Mouse (Mus musculus) liver, embryonic 14.5 days (tissue): ENCODE results near the gene Fbxo47. TPM values are rescaled to one million over a fixed set of nuclear protein-coding genes. Genes with fewer than 3 reads are reported as not detected.

ENCODE experiments used
- ATAC-seq: fragments of 200-750 bp; cut with Nextera tagmentation; 2 replicates; pipeline ENCODE4 v1.8.0; 2017; ENCODE audit warnings: moderate number of reproducible peaks, mild to moderate bottlenecking, moderate library complexity; ENCODE audit not compliant: insufficient read depth
- DNase-seq, 3 experiments: peaks; one replicate each; pipeline ENCODE4 v3.0.0-alpha.2; 2012 to 2013; ENCODE audit warnings: low read depth in 3 of 3, low spot score in 3 of 3
- H3K27ac ChIP-seq: fragments of 300-500 bp; sonication (generic); 2 replicates; pipeline ENCODE4 v1.5.1; 2014; ENCODE audit warnings: moderate library complexity, mild to moderate bottlenecking, control low read depth, inconsistent platforms
- H3K27me3 ChIP-seq: fragments of 300-500 bp; sonication (generic); 2 replicates; pipeline ENCODE4 v1.6.1; 2014; ENCODE audit warnings: mild to moderate bottlenecking, low read length, moderate library complexity; ENCODE audit not compliant: control insufficient read depth, insufficient read depth
- H3K36me3 ChIP-seq: fragments of 300-500 bp; sonication (generic); replicated peaks from 2 replicates; pipeline ENCODE4 v1.6.1; 2014; ENCODE audit warnings: low read depth; ENCODE audit not compliant: control insufficient read depth, insufficient read depth
- H3K4me1 ChIP-seq, 2 experiments: fragments of 200-500 bp in 1 of 2; fragments of 300-500 bp in 1 of 2; sonication (generic) in 1 of 2; replicated peaks; 2 replicates each; pipeline ENCODE4 v1.6.1; 2012 to 2014; ENCODE audit warnings: antibody characterized with exemption in 1 of 2, inconsistent platforms in 1 of 2, low read length in 1 of 2; ENCODE audit not compliant: control insufficient read depth in 2 of 2, insufficient read depth in 2 of 2
- H3K4me2 ChIP-seq: fragments of 300-500 bp; sonication (generic); 2 replicates; pipeline ENCODE4 v1.6.1; 2014; ENCODE audit warnings: low read depth, mild to moderate bottlenecking, control low read depth, moderate library complexity
- H3K4me3 ChIP-seq, 2 experiments: fragments of 200-500 bp in 1 of 2; fragments of 300-500 bp in 1 of 2; sonication (generic) in 1 of 2; 2 replicates each; pipeline ENCODE4 v1.5.1; 2012 to 2014; ENCODE audit warnings: low read depth in 2 of 2, low read length in 2 of 2, mild to moderate bottlenecking in 2 of 2, control low read depth in 1 of 2, inconsistent platforms in 1 of 2, moderate library complexity in 1 of 2; ENCODE audit not compliant: insufficient read depth in 1 of 2
- H3K9ac ChIP-seq: fragments of 300-500 bp; sonication (generic); replicated peaks from 2 replicates; pipeline ENCODE4 v1.6.1; 2014; ENCODE audit warnings: mild to moderate bottlenecking, control low read depth, moderate library complexity
- H3K9me3 ChIP-seq: fragments of 300-500 bp; sonication (generic); 2 replicates; pipeline ENCODE4 v1.6.1; 2016; ENCODE audit warnings: low read length, mixed read lengths; ENCODE audit not compliant: control insufficient read depth
- CTCF ChIP-seq: IDR thresholded peaks from 2 replicates; pipeline ENCODE4 v1.5.1; 2016; ENCODE audit warnings: antibody characterized with exemption, low read depth, control low read depth
- EP300 ChIP-seq: IDR thresholded peaks from 2 replicates; pipeline ENCODE4 v1.6.1; 2016; ENCODE audit warnings: antibody characterized with exemption, low read depth
- WGBS: fragments of 180-500 bp; shearing (Covaris S2); extraction: QIAGEN DNeasy Blood & Tissue Kit; methylation state at CpG from one replicate; pipeline ENCODE4 v1.1.7; 2014; ENCODE audit not compliant: insufficient replicate concordance; 5-methylcytosine and 5-hydroxymethylcytosine counted together
- polyA plus RNA-seq, 2 experiments: library from polyadenylated mRNA; depleted of rRNA in 1 of 2; stranded (reverse) in 1 of 2; unstranded in 1 of 2; fragments of >200 nt; fragmentation: Nextera tagmentation in 1 of 2; extraction: Ambion mirVana in 1 of 2; gene quantifications; 2 replicates each; pipeline versions ENCODE4 v1.2.1 to v1.2.3; 2012 to 2014

Fbxo47 gene
- polyA plus RNA-seq, 2 experiments, result 0.30 to 0.51 TPM

DNA sequence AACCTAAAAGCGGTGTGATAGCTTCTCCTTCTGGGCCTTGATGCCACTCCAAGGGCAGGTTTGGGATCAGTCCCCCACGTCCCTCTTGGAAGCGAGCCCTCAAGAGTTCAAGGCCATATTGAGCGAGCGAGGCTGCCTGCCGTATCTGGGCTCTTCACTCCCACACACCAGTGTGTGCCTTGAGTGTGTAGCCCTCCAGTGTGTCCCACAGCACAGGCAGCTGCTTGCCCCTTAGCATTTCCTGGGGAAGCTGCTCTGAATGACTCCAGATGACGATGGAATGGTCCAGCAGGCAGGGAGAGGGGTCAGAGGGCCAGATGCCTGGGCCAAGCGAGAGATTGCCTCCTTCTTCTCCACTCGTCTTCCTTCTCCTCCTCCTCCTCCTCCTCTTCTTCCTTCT, 67.0 kb downstream of the Fbxo47 start:
- Histone ChIP-seq H3K27ac (no peak overlapping the region), H3K4me2 (no peak overlapping the region), H3K9me3 (no peaks in the 10 kb centered on the region), H3K27me3 (no peaks in the 10 kb centered on the region), H3K4me3 (no peak overlapping the region), H3K9ac (no peak overlapping the region), H3K4me1 (peaks cover 11 to 36% of the 10 kb centered on the region in 2 experiments), H3K36me3 (no peaks in the 10 kb centered on the region)
- 68% methylated on average over 9 of the region's 9 CpGs for WGBS
- no peak for ATAC-seq
- no peak for TF ChIP-seq CTCF
- TF ChIP-seq EP300, result no peak
- DNase-seq, result no peak

DNA sequence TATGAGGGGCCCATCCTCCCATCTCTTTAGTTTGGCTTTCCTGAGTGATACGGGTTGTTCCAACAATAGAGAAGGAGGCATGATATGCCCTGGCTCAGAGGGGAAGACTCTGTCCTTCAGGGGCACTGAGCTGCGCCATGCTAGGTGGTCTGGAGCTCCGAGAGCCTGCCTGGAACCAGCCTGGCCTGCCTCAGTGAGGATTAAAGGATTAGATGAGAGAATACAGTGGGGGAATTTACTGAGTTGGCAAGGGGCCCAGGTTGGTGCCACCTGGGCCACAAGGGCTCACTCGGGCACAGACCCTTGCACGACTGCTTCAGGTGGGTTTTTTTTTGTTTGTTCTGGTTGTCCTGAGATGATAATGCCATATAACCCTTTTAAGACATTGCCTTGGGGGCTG, 67.8 kb downstream of the Fbxo47 start:
- DNase-seq (no peak), ATAC-seq (no peak)
- Histone ChIP-seq H3K9ac (no peak overlapping the region), H3K4me3 (no peak overlapping the region), H3K9me3 (no peaks in the 10 kb centered on the region), H3K27ac (no peak overlapping the region), H3K4me1 (peaks cover 11 to 28% of the 10 kb centered on the region in 2 experiments), H3K27me3 (no peaks in the 10 kb centered on the region), H3K36me3 (no peaks in the 10 kb centered on the region), H3K4me2 (no peak overlapping the region)
- WGBS, result 76% methylated on average over 5 of the region's 5 CpGs
- TF ChIP-seq EP300 (no peak), CTCF (no peak)

DNA sequence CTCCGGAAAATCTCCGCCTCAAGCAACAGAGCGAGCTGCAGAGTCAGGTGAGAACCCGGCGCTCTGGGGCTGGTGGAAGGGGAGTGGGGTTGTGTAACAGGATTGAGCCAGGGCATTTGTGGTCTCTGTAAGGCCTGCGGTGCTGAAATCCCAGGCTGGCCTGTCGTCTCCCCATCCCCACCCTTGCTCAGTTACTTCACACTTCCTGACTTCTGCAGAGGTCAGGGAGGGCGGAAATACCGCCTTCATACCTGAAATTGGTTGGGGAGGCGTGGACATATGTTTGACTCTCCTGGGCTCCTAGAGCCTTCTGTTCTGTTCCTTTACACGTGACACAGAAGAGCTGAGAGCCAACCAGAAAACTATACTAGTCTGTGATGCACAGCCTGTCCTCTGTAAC, 68.2 kb downstream of the Fbxo47 start:
- no peak for ATAC-seq
- WGBS, result 76% methylated on average over 11 of the region's 11 CpGs
- H3K4me2 ChIP-seq, result no peak overlapping the region
- no peaks in the 10 kb centered on the region for H3K9me3 ChIP-seq
- H3K9ac ChIP-seq, result no peak overlapping the region
- H3K27me3 ChIP-seq, result no peaks in the 10 kb centered on the region
- H3K4me1 ChIP-seq, result peaks cover 11 to 30% of the 10 kb centered on the region in 2 experiments
- no peak overlapping the region for H3K4me3 ChIP-seq
- H3K36me3 ChIP-seq, result no peaks in the 10 kb centered on the region
- TF ChIP-seq CTCF (no peak), EP300 (no peak)
- no peak for DNase-seq
- no peak overlapping the region for H3K27ac ChIP-seq

DNA sequence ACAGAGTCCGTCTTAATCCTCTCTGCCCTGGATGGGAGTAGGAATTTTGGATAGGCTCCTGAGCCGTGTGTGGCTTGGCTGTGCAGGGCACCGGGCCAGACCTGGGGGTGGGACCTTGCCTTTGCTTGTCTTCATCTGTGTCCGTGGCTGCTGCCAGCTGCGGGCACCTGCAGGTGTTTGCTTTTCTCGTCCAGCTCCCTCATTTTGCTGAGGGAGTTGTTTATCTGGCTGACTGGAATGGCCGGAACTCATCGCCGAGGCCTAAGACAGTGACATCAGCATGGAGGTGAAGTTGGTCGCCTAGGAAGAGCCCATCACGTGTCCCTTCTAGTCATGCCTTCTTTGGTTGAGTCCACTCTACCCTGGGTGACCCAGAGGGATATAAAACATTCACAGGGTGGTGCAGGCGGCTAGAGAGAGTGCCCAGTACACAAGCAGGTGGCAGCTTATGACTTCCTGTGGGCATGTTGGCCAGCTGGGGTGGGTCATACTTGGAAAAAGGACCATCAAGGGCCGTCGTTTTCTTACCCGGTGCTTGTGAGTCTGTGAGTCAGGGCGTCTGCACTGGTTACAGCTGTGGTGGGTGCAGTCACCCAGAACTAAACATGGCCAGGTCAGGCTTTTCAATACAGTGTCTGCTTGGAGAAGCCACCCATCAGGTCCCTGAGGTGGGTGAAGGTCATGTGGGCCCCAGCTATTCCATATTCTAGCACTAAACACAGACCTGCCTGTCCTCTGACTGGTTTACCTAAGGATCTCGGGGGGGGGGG, 70.0 kb downstream of the Fbxo47 start:
- no peak for ATAC-seq
- no peaks in the 10 kb centered on the region for H3K27me3 ChIP-seq
- H3K9ac ChIP-seq, result no peak overlapping the region
- H3K4me3 ChIP-seq, result no peak overlapping the region
- H3K27ac ChIP-seq, result no peak overlapping the region
- H3K4me2 ChIP-seq, result no peak overlapping the region
- H3K9me3 ChIP-seq, result no peaks in the 10 kb centered on the region
- 69% methylated on average over 17 of the region's 17 CpGs for WGBS
- H3K36me3 ChIP-seq, result no peaks in the 10 kb centered on the region
- H3K4me1 ChIP-seq, result peaks cover 15 to 34% of the 10 kb centered on the region in 2 experiments
- no peak for DNase-seq
- TF ChIP-seq CTCF (no peak), EP300 (no peak)

DNA sequence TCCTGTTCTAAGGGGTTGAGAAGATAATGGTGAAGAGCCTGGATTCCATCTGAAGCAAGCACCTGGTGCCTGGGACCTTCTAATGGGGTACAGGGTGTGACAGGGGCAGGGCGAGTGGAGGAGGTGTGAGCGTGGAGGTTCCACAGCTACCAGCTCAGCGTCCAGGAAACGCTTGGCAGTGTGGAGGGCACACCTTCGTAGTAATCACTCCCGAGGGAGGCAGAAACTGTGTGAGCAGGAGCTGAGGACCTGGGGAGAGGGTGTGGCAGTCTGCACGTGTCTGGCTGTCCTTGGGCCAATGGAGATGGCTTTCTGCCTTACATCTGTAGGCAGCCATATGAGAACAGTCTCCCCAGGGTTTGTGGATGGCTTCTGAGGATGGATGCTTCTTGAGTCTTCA, 70.9 kb downstream of the Fbxo47 start:
- DNase-seq (no peak), ATAC-seq (no peak)
- H3K4me1 ChIP-seq, result peaks cover 11 to 32% of the 10 kb centered on the region in 2 experiments
- 53% methylated on average over 7 of the region's 7 CpGs for WGBS
- no peak overlapping the region for H3K4me2 ChIP-seq
- no peaks in the 10 kb centered on the region for H3K27me3 ChIP-seq
- H3K27ac ChIP-seq, result no peak overlapping the region
- no peaks in the 10 kb centered on the region for H3K36me3 ChIP-seq
- H3K9ac ChIP-seq, result no peak overlapping the region
- no peak for TF ChIP-seq EP300
- no peak for TF ChIP-seq CTCF
- no peaks in the 10 kb centered on the region for H3K9me3 ChIP-seq
- H3K4me3 ChIP-seq, result no peak overlapping the region
